Mouse (Mus musculus): ENCODE measurements around the gene Kremen2.

DNA sequence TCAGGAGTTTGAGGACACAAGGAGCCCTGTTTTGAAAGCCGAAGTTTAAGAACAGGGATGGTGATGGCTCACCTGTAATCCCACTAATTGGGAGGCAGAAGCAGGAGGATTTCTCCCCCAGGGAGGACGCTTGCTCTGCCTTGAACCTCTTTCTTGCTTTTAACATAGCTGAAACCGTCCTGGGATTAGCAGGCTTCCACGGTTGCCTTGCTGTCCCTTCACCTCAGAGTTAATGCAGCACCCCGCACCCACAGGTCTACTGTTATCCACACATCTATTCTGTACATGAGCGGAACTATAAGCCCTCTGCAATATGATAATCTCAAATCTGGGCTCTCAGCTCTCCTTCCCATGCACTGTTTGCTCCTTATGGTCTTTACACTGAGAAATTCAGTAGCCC, 28.0 kb upstream of the Kremen2 start:
- TF ChIP-seq CTCF (IDR thresholded peaks at IDR 0.05; ENCODE audit: low read depth, low read length), result no peak
- no peak for TF ChIP-seq POLR2A (IDR thresholded peaks at IDR 0.05; ENCODE audit: borderline replicate concordance, low read depth, low read length)
